Mouse (Mus musculus) A20 (cell line): ENCODE measurements around the gene Flt3.

Experiments used
- DNase-seq: peaks from one replicate; pipeline ENCODE4 v3.0.0-alpha.2; 2011; ENCODE audit warnings: low read depth, low spot score

Flt3 gene

DNA sequence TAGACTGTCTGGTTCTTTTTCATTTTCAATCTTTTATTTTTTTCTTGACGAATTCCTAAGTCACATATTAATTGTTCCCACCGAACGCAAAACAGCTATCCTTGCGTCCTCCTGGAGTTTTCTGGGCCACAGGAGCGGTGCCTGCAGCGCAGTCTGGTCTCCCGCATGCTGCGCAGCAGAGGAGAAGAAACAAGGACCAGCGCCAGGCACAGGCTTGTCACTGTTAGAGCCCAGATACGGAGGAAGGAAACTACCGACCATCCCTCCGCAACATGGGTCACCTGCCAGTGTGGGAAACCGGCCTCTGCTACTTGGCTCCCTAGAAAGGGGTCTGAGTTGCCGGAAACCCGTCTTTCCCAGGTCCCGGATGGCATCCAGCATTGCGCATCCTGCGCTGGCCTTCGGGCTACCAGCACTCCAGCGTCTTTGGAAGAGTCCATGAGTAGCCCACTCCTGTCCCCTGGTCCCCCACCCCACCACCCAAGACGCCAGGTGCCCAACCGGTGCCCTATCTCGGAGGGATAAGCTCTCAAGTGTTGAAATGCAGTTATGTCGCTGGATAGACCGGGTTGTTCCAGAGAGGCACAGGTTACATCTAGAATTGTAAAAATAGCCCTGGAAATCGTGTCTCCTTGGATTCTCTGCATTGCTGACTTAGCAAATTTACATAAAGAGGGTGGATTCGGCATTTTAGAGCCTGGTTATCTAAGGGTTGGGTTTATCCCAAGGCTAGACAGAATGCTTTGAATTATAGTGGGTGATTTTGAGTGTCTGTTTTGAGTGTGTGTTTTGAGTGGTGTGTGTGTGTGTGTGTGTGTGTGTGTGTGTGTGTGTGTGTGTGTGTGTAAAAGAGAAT, 87.2 kb downstream of the Flt3 start:
- no peak for DNase-seq

DNA sequence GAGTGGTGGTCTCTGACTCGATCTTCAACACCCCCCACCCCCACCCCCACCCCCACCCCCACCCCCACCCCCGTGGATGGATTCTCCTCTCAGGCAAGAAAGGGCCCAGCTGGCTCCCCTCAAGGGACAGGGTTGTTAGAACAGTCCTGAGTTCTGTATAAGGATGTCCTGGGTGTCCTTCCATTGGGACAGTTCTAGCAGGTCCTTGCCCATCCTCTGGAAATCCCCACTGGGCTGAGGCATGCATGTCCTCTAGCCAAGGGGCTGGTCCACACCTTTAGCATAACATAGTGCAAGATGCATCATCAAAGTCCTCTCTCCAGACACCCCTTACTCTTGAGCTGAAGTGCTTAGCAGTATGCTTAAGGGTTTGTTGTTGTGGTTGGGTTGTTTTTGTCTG, 90.5 kb downstream of the Flt3 start:
- DNase-seq = no peak

- DNase-seq = no peak
These were observed 91.8 kb downstream of the Flt3 start for GRCm38 (mm10) chr5:147308451-147308850.

- DNase-seq = no peak
These were observed 92.9 kb downstream of the Flt3 start for GRCm38 (mm10) chr5:147307398-147307785.

DNA sequence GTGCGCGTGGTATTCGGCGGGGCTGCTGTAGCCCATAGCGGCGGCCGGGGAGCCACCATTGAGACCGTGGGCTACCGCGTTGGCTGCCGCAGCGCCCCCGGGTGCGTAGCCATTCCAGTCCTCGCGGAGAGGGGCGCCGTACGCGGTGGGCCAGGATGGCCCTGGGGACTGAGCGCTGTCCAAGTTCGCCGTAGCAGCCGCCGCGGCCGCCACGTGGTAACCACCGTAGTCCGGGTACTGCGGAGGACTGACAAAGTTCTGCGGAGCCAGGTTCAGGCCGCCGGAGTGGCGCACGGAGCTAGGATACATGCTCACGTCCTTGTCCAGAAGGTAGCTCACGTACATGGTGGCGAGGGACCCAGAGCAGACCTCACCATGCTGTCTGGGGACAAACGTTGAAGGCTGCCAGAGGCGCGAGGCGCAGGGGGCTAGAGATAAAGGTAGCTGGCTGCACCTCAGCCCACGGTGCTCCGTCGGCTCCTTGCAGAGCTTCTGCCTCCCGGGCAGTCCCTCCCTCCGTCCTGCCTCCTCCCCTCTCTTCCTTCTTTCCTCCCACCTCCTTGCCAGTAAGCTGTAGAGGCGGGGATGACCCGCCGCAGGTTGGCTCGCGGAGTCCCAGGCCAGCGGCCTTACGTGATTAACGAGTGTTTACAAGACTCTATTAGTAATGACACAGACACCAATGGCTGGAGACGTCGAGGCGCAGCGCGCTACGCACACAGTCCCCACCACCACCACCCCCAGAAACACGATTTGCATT, 93.5 kb downstream of the Flt3 start, which contains the start of gene Cdx2:
Gene Cdx2 (minus strand): TSS at position 633 of the 760 bp plus-strand sequence.
- DNase-seq = no peak

DNA sequence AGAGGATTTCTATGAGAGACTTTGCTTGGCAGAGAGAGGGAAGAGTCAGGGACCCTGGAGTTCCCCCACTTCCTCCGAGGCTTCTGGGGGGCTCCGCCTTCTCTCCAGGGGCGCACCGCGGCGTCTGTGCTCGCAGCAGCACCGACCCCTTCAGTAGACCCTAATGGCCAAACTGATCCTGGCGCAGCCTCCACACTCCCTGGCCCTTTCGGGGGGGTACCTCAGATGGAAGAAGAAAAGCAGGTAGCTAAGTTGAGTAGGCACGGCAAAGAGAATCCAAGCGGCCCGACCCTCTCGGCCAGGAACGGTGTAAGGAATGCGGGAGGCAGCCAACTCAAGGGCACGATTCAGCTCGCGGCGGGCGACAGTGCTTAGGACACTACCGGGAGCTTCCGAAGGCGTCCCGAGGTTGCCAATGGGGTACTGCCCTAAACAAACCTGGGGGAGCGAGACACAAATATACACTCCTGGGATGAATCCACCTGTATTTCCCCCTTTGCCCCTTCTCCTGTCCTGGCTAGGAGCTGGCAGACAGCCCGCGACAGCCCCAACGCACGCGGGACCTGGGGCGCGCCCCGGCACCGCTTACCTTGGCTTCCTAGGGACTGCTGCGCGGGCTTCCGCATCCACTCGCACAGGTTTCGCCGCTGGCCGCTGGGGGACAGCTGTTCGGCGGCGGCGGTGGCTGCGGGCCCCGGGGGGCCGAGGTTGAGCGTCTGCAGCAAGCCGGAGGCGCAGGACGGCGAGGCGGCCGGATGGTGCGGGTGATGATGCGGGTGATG, 94.2 kb downstream of the Flt3 start:
- DNase-seq = no peak

DNA sequence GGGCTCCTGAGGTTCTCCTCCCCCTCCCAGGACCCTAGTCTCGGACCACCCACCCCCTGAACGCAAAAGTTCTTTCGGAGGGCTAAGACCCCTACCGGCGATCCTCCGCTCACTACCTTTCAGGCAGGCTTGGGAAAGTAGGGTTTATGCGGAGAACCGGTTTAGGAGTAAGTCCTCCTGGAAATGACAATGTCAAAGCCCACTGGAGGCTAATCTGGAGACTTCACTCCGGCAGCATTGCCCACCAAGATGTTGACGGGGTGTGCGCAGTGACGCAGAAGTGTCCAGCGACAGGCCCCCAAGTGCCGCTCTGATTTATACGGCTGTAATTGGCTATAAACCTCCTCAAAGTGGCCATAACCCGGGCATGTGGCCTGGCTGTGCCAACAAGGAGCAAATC, 95.1 kb downstream of the Flt3 start:
- no peak for DNase-seq

DNA sequence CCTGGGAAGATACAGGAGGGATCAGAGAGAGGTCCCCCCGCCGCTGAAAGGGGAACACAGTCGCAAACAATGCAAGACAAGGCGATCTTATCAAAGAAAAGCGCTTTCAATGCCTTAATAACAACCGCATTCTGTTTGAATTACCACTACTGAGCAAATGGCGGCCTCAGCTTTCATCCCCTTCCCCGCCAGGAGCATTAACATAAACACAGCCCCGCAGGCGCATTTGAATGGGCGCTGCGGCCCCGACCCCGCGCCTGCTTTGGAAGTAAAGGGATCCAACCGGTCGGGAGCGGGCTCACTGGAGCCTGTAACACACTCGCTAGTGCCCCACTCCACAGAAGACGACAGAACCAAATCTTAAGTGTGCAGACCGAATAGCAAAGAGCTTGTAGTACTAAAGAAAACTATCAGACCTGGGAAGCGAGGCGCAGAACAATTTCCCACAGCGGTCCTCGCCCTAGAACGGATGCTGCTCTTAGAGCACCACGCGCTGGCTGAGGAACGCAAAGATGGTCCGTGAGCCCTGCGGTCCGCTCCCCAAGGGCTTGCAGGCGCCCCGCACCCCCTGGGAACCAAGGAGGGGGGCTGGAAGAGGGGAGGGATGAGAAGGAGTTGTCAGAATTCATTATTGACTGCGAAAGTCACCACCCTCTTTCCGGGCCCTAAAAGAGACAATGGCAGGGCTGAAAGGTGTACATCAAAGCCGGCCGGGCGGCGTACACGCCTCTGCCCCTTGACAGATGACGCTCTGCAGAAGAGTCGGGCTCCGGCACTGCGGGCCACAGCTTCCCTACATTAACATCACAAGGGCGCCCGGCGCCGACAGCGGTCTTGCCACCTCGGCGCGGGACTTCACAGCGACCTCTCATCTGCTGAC, 95.8 kb downstream of the Flt3 start:
- no peak for DNase-seq

DNA sequence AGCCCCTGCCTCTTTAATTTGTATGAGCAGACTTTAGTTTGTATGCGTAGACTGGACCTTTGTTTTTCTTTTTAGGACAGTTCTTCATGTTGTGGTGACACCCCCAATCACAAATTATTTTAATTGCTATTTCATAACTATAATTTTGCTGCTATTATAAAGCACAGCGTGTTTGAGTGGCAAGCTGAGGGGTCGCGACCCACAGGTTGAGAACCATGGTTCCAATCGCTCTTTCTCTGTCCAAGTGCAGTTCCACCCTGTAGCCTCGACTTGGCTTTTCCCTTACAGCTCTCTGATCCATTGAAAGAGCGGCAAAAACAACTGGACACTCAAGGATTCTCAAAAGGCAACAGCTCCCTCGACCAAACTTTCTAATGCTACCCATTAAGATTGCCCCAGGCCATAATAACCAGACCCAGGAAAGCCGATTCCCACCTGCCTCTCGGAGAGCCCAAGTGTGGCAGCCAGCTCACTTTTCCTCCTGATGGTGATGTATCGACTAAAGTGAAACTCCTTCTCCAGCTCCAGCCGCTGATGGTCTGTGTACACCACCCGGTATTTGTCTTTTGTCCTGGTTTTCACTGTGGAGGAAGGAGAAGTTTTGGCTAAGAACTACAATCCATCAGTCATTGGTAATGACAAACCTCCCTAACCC, 97.4 kb downstream of the Flt3 start:
- no peak for DNase-seq

DNA sequence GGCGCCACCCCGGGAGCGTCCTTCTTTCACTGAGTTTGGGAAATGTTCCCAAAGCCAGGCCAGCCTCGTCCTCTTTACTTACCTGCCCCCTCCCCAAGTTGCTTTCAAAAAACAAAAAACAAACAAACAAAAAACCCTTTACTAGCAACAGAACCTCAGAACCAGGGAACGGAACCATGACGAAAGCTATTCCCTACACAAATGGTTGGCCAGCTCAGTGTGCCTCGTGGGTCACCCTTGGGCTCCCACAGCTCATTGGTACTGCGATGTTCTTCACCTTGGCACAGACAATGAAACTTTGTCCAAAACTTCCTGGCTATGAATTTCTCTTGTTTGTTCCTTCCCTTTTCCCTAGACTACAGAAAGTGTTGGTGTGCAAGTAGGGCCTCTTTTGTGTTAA, 98.1 kb downstream of the Flt3 start:
- DNase-seq = no peak

DNA sequence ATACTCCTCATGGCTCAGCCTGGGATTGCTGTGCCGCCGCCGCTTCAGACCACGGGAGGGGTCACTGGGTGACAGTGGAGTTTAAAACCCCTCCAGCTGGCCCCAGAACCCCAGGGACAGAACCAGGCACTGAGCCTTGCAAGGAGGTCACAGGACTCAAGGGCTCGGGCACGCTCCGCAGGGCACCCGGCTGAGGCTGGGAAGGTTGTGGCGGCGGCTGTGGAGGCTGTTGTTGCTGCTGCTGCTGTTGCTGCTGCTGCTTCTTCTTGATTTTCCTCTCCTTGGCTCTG, 98.6 kb downstream of the Flt3 start:
- no peak for DNase-seq

DNA sequence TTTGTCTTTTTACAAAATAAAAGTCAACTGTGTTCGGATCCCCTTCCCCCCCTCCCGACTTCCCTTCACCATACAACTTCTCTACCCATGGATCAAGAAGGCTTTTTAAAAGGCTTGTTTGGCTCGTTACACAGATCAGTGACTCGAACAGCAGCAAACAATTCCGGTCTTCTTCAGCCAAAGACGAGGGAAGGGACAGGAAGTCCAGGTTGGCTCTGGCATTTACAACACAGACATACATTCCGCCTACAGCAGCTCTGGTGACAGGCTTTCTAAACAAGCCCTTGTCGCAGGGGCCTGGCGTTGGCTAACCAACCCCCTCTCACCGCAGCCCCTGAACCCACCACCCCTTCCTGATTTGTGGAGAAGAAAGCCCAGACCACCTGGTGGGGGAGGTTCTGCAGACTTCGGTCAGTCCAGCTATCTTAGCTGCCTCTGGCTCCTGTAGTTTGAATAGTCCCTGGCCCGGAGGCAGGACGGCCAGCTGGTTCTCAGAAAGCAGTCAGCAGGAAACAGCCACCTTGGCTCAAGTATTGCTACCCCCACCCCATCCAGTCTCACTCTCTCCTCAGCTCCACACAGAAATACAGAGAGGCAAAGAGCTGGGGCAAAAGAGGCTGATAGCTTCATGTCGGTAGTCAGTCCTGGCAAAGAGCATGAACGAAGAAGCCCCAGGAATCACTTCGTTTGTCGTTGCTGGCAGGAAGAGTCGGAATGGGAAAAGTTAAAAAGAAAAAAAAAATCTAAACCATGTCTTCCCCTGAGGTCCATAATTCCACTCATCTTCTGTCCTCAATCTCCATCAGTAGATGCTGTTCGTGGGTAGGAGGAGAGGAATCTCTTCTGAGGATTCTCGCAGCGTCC, 99.1 kb downstream of the Flt3 start:
- no peak for DNase-seq

DNA sequence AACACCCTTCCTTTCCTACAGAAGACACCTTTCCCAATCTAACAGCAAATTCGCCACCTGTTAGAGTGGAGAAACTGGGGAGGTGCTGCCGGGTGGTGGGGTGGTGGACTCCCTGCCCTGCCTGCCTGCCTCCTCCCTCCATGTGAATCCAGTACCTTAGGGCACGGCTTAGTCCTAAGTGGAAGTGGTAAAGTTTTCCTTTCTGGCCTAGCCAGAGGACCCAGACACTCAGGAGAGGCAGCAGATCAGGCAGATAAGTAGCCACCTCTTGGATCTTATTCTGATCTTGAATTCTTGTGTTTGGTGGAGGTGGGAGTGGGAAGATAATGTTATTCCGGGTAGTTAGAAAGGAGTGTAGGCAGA, 100.3 kb downstream of the Flt3 start:
- no peak for DNase-seq

GRCm38 (mm10) chr5:147299255-147300000, 100.9 kb downstream of the Flt3 start:
- peak; percentile 63 for DNase-seq

GRCm38 (mm10) chr5:147297249-147297648, 103.0 kb downstream of the Flt3 start:
- no peak for DNase-seq

DNA sequence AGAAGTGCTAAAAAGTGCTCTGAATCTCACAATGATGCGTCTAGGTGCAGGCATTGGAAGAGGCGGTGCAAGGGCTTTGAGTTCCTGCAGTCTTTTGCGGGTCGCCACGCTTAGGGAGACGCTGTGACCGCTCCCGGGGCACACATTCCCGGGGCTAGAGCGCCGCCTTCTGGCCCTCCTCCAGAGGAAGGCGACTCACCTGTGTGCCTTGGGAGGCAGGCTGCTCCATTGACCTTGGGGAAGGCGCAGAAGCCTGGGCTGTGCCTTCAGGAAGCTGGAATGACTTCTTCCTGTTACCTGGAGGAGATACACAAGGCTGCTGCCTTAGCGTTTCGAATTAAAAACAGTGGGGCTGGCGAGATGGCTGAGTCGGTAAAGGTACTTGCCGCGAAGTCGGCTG, 106.2 kb downstream of the Flt3 start:
- peak; percentile 78 for DNase-seq

DNA sequence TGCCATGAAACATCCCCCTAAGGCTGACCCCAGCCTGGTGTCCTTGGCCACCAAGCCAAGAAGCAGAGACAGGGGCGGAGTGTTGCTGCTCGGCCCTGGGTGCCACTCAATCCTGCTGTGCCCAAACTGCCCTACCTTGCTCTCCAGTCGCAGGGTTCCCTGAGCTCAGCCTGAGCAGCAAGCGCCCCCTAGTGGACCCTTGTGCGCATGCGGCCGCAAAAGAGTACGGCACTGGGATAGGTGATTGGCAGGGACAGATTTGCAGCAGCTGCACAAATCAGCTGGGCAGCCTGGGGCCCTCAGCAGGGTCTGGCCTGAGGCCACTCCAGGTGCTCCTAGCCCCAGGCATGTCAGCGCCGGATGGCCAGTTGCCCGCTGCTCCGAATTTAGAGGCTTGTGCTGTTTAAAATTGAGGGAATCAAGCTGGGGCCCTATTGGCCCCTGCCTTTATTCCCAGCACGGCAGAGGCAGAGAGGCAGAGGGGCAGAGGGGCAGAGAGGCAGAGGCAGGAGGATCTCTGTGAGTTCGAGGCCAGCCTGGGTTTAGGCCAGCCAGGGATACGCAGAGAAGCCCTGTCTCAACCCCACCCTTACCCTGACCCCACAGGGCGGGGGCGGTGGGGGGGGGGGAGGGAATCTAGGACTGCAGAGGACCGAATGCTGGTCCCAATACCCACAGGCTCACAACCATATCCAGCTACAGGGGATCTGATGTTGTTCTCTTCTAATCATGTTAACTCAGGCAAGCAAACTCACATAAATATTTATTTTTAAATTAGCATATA, 107.0 kb downstream of the Flt3 start:
- DNase-seq = peak; percentile 89

- DNase-seq = no peak
These were observed 107.7 kb downstream of the Flt3 start for GRCm38 (mm10) chr5:147292506-147293120.
